In genomic region chr3:88717198-88717798, GRCm38 (mm10) we compare ENCODE assay signal across 8 mouse cellular contexts. TPM values are rescaled to one million over a fixed set of nuclear protein-coding genes. Genes with fewer than 3 reads are reported as not detected.
A peak's percentile ranks its signal among the peaks of the same experiment; 100 is the strongest.
DNase-seq lines count a peak whose midpoint lies in the region; ATAC-seq and TF ChIP-seq lines count a peak whose summit lies in the region.

No protein-coding gene starts in this region.

- no peak for TF ChIP-seq CTCF in ES-Bruce4 (IDR thresholded peaks at IDR 0.05; ENCODE audit: low read depth, low read length)
- TF ChIP-seq CTCF in stomach, postnatal 0 days (IDR thresholded peaks at IDR 0.05; ENCODE audit: low read depth): peak; percentile 10; the same call in 1 of the 2 replicates

- WGBS in embryonic facial prominence, embryonic 10.5 days: 13% methylated on average over 9 of the region's 9 CpGs
- 11% methylated on average over 9 of the region's 9 CpGs for WGBS in limb, embryonic 11.5 days
- WGBS in stomach, postnatal 0 days: 2% methylated on average over 9 of the region's 9 CpGs

- peaks cover 18% of the 10 kb centered on the region for H3K36me3 ChIP-seq in ES-Bruce4 (ENCODE audit: control insufficient read depth, insufficient read depth, low read length, poor library complexity, severe bottlenecking)
- peaks cover 56% of the 10 kb centered on the region for H3K36me3 ChIP-seq in embryonic facial prominence, embryonic 10.5 days (replicated peaks)
- H3K36me3 ChIP-seq in limb, embryonic 11.5 days (ENCODE audit: control insufficient read depth, insufficient read depth, low read length): peaks cover 5% of the 10 kb centered on the region
- H3K36me3 ChIP-seq in stomach, postnatal 0 days (ENCODE audit: control insufficient read depth, insufficient read depth, low read length): peaks cover 3% of the 10 kb centered on the region; the same call in 1 of the 2 replicates

- peak; percentile 61 for ATAC-seq in limb, embryonic 11.5 days (ENCODE audit: insufficient number of reproducible peaks, low FRiP score, low TSS enrichment, low read depth)
- peak; percentile 30; the same call in 1 of the 2 replicates for ATAC-seq in megakaryocyte progenitor cell, adult 5-6 weeks (replicated peaks; ENCODE audit: poor library complexity)
- ATAC-seq in stomach, postnatal 0 days (ENCODE audit: low FRiP score, low TSS enrichment): peak; percentile 19; the same call in 1 of the 2 replicates

- no peak overlapping the region for H3K27ac ChIP-seq in ES-Bruce4 (ENCODE audit: insufficient read depth, low read length)
- peak overlapping the region; percentile 78 for H3K27ac ChIP-seq in embryonic facial prominence, embryonic 10.5 days (replicated peaks)
- 0 out of 2 replicates have a peak overlapping the region, but pooled peaks have one; percentile 15 for H3K27ac ChIP-seq in limb, embryonic 11.5 days (replicated peaks; ENCODE audit: low read depth, low read length)
- peak overlapping the region; percentile 96 for H3K27ac ChIP-seq in stomach, postnatal 0 days (replicated peaks)

- intact Hi-C loops in heart, postnatal 36 days (cut with DNase I): loop anchor here (2.0 to 5.0 kb wide), 2 partner anchors 30 to 40 kb away; no protein-coding TSS in a partner anchor

- no peaks in the 10 kb centered on the region for H3K4me1 ChIP-seq in ES-Bruce4 (ENCODE audit: control insufficient read depth, insufficient read depth, low read length)
- peaks cover 15% of the 10 kb centered on the region for H3K4me1 ChIP-seq in embryonic facial prominence, embryonic 10.5 days
- H3K4me1 ChIP-seq in limb, embryonic 11.5 days (ENCODE audit: control insufficient read depth, insufficient read depth, low read length): peaks cover 7% of the 10 kb centered on the region; the same call in 1 of the 2 replicates
- H3K4me1 ChIP-seq in stomach, postnatal 0 days (replicated peaks; ENCODE audit: control insufficient read depth, insufficient read depth): no peaks in the 10 kb centered on the region

- no peaks in the 10 kb centered on the region for H3K9me3 ChIP-seq in ES-Bruce4 (replicated peaks; ENCODE audit: control insufficient read depth, insufficient read depth, low read length, poor library complexity, severe bottlenecking)
- H3K9me3 ChIP-seq in embryonic facial prominence, embryonic 10.5 days: no peaks in the 10 kb centered on the region
- H3K9me3 ChIP-seq in limb, embryonic 11.5 days (ENCODE audit: control insufficient read depth, low read length): no peaks in the 10 kb centered on the region
- H3K9me3 ChIP-seq in stomach, postnatal 0 days (ENCODE audit: control insufficient read depth, low read length): no peaks in the 10 kb centered on the region

- peak overlapping the region; percentile 56 for H3K9ac ChIP-seq in ES-Bruce4 (ENCODE audit: low read depth, poor library complexity, severe bottlenecking)
- H3K9ac ChIP-seq in limb, embryonic 11.5 days (ENCODE audit: low read length): peak overlapping the region; percentile 64
- H3K9ac ChIP-seq in stomach, postnatal 0 days (ENCODE audit: low read length): peak overlapping the region; percentile 79

- H3K4me3 ChIP-seq in ES-Bruce4 (ENCODE audit: low read depth, low read length): peak overlapping the region; percentile 94
- H3K4me3 ChIP-seq in embryonic facial prominence, embryonic 10.5 days: peak overlapping the region; percentile 62
- H3K4me3 ChIP-seq in limb, embryonic 11.5 days (ENCODE audit: low read depth, low read length): peak overlapping the region; percentile 55
- H3K4me3 ChIP-seq in stomach, postnatal 0 days (ENCODE audit: low read depth, low read length): peak overlapping the region; percentile 75

- no peaks in the 10 kb centered on the region for H3K27me3 ChIP-seq in ES-Bruce4 (ENCODE audit: control insufficient read depth, insufficient read depth, low read length, poor library complexity, severe bottlenecking)
- no peaks in the 10 kb centered on the region for H3K27me3 ChIP-seq in embryonic facial prominence, embryonic 10.5 days (replicated peaks; ENCODE audit: low read depth, poor library complexity, severe bottlenecking)
- H3K27me3 ChIP-seq in limb, embryonic 11.5 days (ENCODE audit: control insufficient read depth, insufficient read depth, low read length): no peaks in the 10 kb centered on the region
- H3K27me3 ChIP-seq in stomach, postnatal 0 days (ENCODE audit: control insufficient read depth, insufficient read depth, low read length): no peaks in the 10 kb centered on the region

- peak overlapping the region; percentile 87 for H3K4me2 ChIP-seq in limb, embryonic 11.5 days (ENCODE audit: low read depth, severe bottlenecking)
- peak overlapping the region; percentile 79 for H3K4me2 ChIP-seq in stomach, postnatal 0 days (replicated peaks; ENCODE audit: low read depth)

- TF ChIP-seq POLR2A in ES-Bruce4 (IDR thresholded peaks at IDR 0.05; ENCODE audit: insufficient read depth, low read length): no peak

- TF ChIP-seq EP300 in ES-Bruce4 (IDR thresholded peaks at IDR 0.05; ENCODE audit: insufficient read depth, low read depth, low read length): no peak
- no peak for TF ChIP-seq EP300 in stomach, postnatal 0 days (optimal IDR thresholded peaks at IDR 0.05)

- peak; percentile 94 for DNase-seq in heart, adult 11 months
- no peak for DNase-seq in heart, postnatal 36 days
- DNase-seq in embryonic facial prominence, embryonic 10.5 days (ENCODE audit: low spot score): peak; percentile 35
- peak; percentile 49 for DNase-seq in heart, postnatal 4 days
- DNase-seq in limb, embryonic 11.5 days (ENCODE audit: low spot score): peak; percentile 40
- peak; percentile 58 for DNase-seq in stomach, postnatal 0 days (ENCODE audit: low spot score)

RNA-seq across cellular contexts. Expression of gene Rit1, which starts 0.7 kb away (rescaled TPM):
- total RNA-seq in heart, postnatal 36 days (2021): 10 to 100 TPM; 91.0 to 99.6 TPM
- polyA plus RNA-seq in ES-Bruce4 (2011; ENCODE audit: insufficient read depth, insufficient read length, low read depth, missing spikeins): 10.1 and 10.4 TPM in 2 replicates
- polyA plus RNA-seq in embryonic facial prominence, embryonic 10.5 days (2016; fragmentation: Nextera tagmentation; extraction: Ambion mirVana): 32.9 and 33.4 TPM in 2 replicates
- 10 to 100 TPM; 43.4 to 48.0 TPM for total RNA-seq in heart, postnatal 4 days (2021)
- polyA plus RNA-seq in limb, embryonic 11.5 days (2014; fragmentation: Nextera tagmentation; extraction: Ambion mirVana): 28.8 and 36.0 TPM in 2 replicates
- total RNA-seq in megakaryocyte progenitor cell, adult 5-6 weeks (2015): 13.3 and 19.8 TPM in 2 replicates
- total RNA-seq in megakaryocyte progenitor cell, adult 5-6 weeks (2017): 20.2 and 21.4 TPM in 2 replicates
- 85.5 and 86.9 TPM in 2 replicates for polyA plus RNA-seq in stomach, postnatal 0 days (2015; fragmentation: Nextera tagmentation; extraction: Ambion mirVana)

RNA-seq across cellular contexts. Expression of gene Khdc4, which starts 31.7 kb away (rescaled TPM):
- 10 to 100 TPM; 27.4 to 30.8 TPM for total RNA-seq in heart, postnatal 36 days (2021)
- polyA plus RNA-seq in ES-Bruce4 (2011; ENCODE audit: insufficient read depth, insufficient read length, low read depth, missing spikeins): 72.7 and 78.1 TPM in 2 replicates
- polyA plus RNA-seq in embryonic facial prominence, embryonic 10.5 days (2016; fragmentation: Nextera tagmentation; extraction: Ambion mirVana): 98.6 and 105 TPM in 2 replicates
- total RNA-seq in heart, postnatal 4 days (2021): 10 to 100 TPM; 44.9 to 49.2 TPM
- polyA plus RNA-seq in limb, embryonic 11.5 days (2014; fragmentation: Nextera tagmentation; extraction: Ambion mirVana): 110 and 122 TPM in 2 replicates
- 47.3 and 47.4 TPM in 2 replicates for total RNA-seq in megakaryocyte progenitor cell, adult 5-6 weeks (2015)
- total RNA-seq in megakaryocyte progenitor cell, adult 5-6 weeks (2017): 38.1 and 48.1 TPM in 2 replicates
- polyA plus RNA-seq in stomach, postnatal 0 days (2015; fragmentation: Nextera tagmentation; extraction: Ambion mirVana): 38.1 and 45.9 TPM in 2 replicates

RNA-seq across cellular contexts. Expression of gene Syt11, which starts 57.7 kb away (rescaled TPM):
- total RNA-seq in heart, postnatal 36 days (2021): 1 to 10 TPM; 6.2 to 7.0 TPM
- polyA plus RNA-seq in ES-Bruce4 (2011; ENCODE audit: insufficient read depth, insufficient read length, low read depth, missing spikeins): 9.0 and 9.5 TPM in 2 replicates
- polyA plus RNA-seq in embryonic facial prominence, embryonic 10.5 days (2016; fragmentation: Nextera tagmentation; extraction: Ambion mirVana): 52.4 and 59.1 TPM in 2 replicates
- 1 to 10 TPM; 5.0 to 7.1 TPM for total RNA-seq in heart, postnatal 4 days (2021)
- polyA plus RNA-seq in limb, embryonic 11.5 days (2014; fragmentation: Nextera tagmentation; extraction: Ambion mirVana): 28.7 and 31.0 TPM in 2 replicates
- 1.1 and 1.5 TPM in 2 replicates for total RNA-seq in megakaryocyte progenitor cell, adult 5-6 weeks (2015)
- 0.54 and 1.0 TPM in 2 replicates for total RNA-seq in megakaryocyte progenitor cell, adult 5-6 weeks (2017)
- 9.6 and 10.1 TPM in 2 replicates for polyA plus RNA-seq in stomach, postnatal 0 days (2015; fragmentation: Nextera tagmentation; extraction: Ambion mirVana)

Comparison
In these comparisons a context has a peak if more than half of its experiments do, and no peak if none do; other contexts are left out.
1. DNase-seq: peak in heart, adult 11 months (single experiment), embryonic facial prominence, embryonic 10.5 days (single experiment), heart, postnatal 4 days (single experiment), limb, embryonic 11.5 days (single experiment) and stomach, postnatal 0 days (single experiment); none in heart, postnatal 36 days (0 of 2).
2. Peak in every context shown above with its lines, with median percentiles within 50 percentile points of each other: H3K4me3 ChIP-seq, H3K9ac ChIP-seq and ATAC-seq.